Mouse (Mus musculus) liver, adult (tissue): ENCODE measurements around the gene Sppl3.

ENCODE experiments used
- GATA4 ChIP-seq: IDR thresholded peaks from 2 replicates; pipeline ENCODE4 v1.6.1; 2014; ENCODE audit warnings: mild to moderate bottlenecking, low read length; ENCODE audit not compliant: insufficient replicate concordance

The Sppl3 gene

DNA sequence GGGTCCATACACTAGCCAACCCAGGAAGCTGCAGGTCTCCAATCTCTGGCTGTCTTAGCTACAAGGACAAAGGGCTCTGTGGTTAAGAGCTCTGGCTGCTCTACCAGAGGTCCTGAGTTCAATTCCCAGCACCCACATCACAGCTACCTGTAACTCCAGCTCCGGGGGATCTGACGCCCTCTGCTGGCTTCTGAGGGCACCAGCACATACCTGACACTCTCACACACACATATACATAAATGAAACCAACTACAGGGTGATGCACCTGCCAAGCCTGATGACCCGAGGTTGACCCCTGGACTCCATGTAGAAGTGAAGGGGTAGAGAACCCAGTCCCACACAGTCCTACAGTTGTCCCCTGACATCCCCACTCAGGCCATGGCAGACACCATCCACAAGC, 105.5 kb downstream of the Sppl3 start:
- TF ChIP-seq GATA4 = no peak

DNA sequence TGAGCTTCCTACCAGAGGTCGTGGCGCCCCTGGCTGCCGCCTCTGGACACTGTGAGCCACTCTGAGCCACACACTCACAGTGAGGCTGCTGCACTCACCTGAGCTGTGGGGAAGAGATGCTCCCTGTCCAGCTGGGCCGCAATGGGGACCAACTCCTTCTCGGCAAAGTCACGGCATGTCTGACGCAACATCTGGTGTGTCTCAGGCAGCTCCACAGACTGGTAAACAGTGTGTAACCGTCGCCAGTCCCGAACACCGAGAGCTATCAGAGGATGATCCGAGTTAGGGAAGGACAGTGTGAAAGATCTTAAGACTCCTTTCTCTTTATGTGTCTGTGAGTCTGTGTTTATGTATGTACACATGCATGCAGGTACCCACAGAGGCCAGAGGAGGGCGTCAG, 106.5 kb downstream of the Sppl3 start:
- no peak for TF ChIP-seq GATA4

DNA sequence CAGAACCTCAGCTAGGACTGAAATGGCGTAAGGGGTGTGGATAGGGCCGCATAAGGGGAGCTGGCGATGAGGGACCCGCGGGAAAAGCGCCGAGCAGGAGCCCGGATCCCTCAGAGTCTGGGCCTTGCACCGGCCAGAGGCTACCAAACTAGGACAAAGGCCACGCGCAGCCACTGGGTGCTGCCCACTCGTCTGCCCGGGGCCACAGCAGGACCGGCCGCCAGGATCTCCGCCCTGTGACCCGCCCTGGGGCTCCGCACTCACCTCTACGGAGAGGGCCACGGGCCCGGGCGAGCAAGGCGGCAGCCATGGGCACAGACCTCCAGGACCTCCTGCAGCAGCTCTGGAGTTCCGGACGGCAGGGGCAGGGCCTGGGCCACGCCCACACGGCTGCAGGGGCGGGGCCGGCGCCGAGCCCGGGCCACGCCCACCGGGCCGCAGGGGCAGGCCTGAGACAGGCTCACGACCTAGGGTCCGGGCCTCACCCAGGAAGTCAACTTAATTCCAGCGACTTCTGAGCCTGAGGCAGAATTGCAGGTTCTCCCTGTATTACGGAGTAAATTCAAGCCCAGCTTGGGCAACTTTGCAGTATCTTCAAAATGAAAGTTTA, 108.1 kb downstream of the Sppl3 start, which contains the start of gene Acads:
TSS of gene Acads (minus strand) at position 386 of the 610 bp plus-strand sequence.
- 0 out of 2 replicates have a peak, but pooled peaks have one; percentile 8 for TF ChIP-seq GATA4

DNA sequence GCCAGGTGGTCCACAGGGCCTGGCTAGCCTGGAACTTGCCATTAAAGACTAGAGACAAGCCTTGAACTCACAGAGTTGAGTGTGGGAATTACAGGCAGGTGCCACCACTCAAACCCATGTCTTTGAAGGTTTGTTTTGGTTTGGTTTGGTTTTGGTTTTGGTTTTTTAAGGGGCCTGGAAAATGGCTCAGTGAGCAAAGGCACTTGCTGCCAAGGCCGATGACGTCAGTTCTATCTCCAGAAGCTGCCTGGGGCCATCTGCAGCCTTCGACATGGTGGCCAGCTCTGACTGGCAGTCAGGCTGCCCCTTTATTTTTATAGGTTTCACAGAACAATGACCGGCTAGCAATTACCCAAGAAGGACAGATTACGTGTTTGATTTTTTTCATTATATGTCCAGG, 110.0 kb downstream of the Sppl3 start:
- TF ChIP-seq GATA4 = no peak

DNA sequence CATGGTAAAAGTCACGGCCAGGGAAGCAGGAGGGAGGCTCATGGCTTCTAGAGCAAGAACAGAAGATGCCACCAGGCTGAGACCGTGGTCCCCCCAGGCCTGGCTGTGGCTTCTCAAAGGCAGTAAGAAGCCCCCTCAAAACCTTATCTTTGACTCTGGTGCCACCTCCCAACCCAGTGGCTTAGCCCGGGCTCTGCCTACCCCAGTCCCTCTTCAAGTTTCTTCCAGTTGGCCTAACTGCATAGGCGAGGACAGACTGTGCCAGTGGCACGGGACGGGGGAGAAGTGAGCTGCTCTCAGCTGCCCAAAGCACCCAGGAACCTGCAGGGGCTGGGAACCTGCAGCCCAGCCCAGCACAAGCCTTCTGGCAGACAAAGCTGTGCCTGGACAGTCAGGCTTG, 113.8 kb downstream of the Sppl3 start:
- no peak for TF ChIP-seq GATA4

DNA sequence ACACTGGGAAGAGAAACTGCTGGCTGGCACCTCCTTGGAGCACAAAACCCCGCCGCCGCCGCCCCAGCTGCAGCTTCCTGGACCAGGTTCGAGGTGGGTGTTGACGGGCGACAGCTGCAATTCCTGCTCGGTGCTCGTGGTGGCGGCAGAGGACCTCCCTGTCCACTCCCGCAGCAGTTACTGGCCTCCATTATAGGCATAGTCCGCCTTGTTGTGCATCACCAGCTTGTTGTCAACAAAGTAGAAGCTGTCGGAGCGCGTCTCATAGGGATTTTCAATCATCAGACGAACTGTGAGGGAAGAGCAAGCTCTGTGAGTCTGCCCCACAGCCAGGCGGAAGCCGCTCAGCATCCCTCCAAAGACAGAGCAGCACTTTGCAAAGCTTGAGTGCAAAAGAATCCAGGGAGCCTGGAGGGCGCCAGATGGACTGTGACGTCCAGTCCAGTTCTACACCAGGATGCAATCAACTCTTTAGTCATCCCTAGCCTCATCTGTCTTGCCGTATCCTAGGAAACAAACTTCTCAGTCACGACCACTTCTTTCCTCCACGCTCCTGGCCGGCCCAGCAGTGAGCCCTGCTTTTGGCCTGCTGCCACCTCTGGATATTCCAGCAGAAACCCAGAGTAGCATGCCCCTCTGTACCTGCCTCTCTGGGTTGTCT, 114.4 kb downstream of the Sppl3 start:
- no peak for TF ChIP-seq GATA4

DNA sequence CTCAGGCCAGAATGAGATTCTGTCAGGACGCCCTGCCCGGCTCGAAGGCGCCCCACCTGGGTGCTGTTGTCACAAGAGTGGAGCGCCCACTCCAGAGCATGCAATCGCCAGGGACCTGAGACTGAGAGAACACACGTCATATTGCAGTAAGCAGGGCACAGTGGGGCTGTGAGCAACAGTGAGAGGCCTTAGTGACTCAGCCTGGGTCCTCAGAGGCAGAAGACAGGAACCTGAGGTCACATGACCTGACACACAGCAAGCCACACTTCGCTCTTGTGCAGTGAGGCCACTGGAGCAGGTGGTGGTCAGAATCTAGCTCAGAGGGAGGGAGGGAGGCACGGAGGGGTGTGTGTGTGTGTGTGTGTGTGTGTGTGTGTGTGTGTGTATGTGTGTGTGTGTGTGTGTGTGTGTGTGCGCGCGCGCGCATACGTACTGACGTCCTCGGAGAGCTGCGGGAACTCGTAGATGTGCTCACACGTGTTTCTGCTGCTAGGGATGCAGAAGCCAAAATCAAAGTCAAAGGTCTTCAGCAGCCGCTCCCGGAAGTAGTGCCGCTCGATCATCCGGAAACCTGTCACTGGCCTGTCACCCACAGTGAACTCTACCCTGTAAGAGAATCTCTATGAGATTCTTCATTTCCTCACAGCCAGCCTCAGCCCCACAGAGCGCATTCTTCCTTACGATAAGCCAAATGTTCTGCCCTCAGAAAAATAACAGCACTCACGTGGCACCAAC, 115.8 kb downstream of the Sppl3 start:
- no peak for TF ChIP-seq GATA4

DNA sequence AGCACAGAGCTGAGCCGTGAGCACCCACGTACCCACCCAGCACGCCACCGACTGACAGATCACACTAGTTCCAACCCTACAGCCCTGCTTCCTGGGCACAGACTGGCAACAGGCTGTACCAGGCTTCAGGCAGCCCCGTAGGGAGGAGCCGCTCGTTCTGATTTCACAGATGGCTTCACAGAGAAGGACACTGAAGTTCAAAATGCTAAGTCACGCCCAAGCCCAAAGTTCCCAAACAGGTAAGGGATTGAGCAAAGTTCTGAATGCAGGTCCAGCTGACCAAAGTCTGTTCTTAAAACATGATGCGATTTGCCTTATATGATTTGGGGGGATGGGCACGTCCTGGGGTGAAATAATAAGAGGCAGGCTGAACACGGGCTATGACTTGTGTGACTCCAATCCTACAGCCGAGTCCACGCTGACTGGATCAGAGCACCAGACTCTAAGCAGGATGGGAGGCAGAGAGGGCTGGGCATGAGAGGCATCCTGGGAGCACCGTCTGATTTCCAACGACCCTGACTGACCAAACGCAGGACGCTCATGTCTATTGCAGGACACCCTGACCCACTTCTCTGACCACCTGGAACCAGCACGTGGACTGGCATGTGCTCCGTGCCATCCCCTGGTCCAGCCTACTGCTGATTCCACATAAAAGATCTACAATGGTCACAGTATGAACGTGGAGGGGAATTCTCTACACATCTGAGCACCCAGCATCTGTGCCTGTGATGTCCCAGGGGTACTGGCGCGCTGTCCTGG, 116.7 kb downstream of the Sppl3 start:
- TF ChIP-seq GATA4 = no peak

DNA sequence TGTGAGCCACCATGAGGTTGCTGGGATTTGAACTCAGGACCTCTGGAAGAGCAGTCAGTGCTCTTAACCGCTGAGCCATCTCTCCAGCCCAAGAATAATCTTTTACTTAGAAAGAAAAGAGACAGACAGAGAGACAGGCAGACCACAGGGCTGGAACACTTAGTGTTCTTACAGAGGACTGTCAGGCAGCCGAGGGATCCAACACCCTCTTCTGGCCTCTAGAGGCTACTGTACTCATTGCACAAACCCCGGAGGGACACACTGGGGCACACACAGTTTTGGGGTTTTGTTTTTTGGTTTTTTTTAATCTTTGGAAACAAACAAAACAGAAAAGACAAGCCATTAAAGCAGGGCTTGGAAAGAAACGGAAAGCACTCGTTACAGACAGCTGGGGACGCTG, 118.4 kb downstream of the Sppl3 start:
- no peak for TF ChIP-seq GATA4

DNA sequence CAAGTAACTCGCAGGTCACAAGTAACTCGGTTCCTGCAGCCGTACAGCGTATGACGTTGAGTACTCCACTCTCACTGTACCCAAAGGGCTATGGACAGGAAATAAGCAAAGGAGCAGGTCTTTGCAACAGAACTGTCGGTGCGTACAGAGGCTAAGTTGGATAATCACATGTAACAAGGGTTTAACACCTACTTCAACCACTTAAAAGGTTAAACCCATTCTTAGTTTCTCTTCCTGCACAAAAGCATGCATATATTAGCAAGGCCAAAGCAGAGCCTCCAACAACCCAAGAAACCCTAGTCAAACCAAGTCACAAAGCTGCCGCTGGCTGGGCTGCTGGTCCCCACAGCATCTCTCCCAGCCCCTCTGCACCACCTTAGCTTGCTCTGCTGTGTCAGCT, 121.5 kb downstream of the Sppl3 start:
- TF ChIP-seq GATA4 = no peak

DNA sequence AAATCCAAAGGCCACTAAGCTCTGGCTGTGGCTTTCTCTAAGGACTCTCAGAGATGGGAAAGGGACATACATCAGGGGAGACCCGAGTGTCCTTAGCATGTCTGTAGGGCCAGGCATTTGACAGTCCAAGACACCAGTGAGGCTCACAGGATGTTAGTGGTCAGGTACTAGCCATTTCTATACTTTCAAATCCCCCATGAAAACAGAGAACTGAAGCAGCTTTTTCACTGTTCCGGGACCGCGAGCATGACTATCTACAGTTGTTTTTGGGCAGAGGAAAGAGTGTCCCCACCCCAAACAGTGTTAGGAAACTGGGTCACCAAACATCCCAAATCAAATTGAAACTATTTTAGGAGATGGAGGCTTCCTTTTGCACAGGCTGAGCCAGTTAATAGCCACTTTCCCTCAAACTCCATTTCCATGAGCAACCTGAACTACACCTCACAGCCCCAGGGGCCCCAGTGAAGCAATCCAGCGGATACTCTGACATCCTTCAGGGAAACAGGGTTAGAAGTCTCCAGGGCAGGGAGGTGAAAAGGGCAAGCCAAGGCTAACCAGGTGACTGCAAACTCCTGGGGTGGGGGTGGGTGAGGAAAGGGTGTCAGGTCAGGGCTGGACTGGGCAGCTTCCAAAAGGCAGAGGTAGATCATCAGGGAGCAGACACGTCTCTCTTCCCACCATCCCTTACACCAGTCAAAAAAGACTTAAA, 122.6 kb downstream of the Sppl3 start:
- TF ChIP-seq GATA4 = no peak

DNA sequence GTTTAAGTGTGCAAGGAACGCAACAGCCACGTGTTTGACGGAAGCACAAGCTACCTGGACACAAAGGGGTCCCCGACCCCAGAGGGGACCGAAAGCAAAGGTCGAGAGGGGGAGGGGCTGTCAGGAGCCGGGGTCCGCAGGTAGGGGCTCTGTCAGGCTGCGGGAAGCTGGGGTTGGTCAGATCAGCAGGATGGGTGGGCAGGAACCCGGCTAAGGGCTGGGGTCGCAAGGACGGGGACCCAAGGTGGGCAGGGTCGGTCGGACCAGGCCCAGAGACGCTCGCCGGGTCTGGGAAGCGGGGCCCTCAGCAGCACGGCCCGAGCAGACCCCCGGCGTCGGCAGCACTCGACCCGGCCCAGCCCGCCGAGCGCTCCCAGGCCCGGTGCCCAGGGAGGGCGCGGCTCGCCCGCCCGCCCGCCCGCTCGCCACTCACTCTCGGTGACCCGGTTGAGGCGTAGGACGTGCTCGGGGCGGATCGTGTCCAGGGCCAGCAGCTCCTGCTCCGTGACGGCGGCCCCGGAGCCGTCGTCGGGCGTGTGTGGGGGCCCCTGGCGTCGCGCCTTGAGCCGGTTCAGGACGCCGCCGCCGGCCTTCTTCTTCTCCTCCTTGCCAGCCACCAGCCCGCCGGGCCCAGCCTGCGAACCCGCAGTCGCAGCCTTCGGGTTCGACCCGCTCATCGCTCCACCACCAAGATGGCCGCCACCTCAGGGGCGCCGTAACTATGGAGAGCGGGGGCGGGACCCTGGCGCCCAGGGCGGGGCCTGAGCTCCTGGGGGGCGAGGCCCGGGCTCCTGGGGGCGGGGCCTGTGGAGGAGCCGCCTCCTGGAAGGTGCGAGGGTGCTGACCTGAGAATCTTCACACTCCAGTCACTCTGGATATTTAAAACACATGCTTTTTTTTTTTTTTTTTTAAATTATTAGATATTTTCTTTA, 123.6 kb downstream of the Sppl3 start, which contains the start of gene Unc119b:
TSS of gene Unc119b (minus strand) at position 742 of the 932 bp plus-strand sequence.
- no peak for TF ChIP-seq GATA4

DNA sequence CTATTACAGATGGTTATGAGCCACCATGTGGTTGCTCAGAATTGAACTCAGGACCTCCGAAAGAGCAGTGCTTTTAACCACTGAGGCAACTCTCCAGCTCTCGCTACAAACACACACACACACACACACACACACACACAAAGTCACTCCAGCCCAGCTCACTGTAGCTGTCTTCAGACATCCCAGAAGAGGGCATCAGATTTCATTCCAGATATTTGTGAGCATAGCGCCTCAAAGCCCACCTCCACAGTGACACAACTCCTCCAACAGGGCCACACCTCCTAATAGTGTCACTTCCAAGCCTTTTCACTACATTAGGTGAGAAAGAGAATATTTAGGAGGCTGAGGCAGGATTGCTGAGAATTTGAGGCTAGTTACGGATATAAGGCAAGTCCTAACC, 128.2 kb downstream of the Sppl3 start:
- no peak for TF ChIP-seq GATA4

DNA sequence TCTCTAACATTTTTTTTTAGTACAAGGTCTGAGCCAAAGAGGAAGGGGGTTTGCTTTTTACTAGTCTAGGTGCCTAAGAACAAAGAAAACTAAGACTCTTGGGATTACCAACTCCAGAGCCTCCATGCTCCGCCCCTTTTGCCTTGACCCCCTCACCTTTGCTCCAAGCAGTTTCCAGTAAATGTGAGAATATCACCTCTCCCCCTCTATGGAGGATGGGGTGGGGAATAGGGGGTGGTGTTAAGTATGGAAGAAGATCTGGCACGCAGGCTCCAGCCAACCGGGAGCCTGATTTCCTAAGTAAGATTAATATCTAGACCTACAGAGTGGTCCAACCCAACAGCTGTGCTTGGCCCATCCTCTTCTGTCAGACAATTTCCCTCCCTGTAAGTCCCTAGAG, 129.8 kb downstream of the Sppl3 start:
- no peak for TF ChIP-seq GATA4
